Mouse (Mus musculus) liver, embryonic 14 days (tissue): ENCODE data around the gene Gad2. TPM values are rescaled to one million over a fixed set of nuclear protein-coding genes. Genes with fewer than 3 reads are reported as not detected.

Source experiments
- polyA plus RNA-seq: library from polyadenylated mRNA; depleted of rRNA; stranded (reverse); fragments of >200 nt; gene quantifications from 2 replicates; pipeline ENCODE4 v1.2.3, GENCODE M21; 2012; rRNA removed

The Gad2 gene
- polyA plus RNA-seq: 0.01 TPM in 1 of 2 replicates, not detected in the other

DNA sequence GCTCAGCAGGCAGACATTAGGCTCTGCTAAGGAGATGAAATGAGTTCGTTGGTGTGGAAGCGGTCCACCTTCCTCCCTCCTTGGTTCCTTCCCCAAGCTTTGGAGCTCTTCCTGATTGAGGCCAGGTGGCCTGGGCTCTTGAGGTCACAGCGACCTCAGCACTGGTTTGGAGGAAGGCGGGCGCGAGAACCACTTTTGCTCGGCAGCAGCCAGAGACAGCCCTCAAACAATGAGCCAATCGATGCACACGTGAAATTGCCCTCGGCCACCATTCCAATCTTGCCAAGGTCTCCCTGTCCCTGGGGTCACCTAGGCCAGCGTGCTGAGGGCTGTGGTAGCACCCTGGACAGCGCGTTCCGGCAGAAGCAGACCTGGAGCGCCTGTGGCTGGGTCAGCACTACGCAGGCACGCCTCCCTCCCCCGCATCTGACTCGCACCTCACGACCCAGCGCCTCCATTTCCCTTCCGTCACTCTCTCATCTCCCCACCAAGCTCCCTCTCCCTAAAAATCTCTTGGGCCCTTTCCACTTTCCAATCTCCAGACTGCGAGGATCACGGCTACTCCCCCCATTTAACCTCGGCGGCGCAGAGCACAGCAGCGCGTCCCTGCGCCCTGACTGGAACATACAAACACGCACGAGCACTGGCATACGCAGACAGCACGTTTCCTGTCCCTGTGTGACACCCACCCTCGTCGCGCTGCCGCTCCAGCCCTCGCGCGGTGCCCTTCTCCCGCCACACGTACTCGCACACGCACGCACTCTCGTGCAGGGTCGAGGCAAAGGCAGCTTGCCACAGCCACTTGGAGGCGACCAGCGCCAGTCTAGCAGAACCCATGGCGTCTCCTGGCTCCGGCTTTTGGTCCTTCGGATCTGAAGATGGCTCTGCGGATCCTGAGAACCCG, at the start of gene Gad2:
Gene Gad2 (plus strand): TSS at position 378 of the 904 bp plus-strand sequence.

Other genes starting within 250 kb of the Gad2 start
- 6.1 and 8.5 TPM in 2 replicates for gene Apbb1ip, start 151.9 kb downstream of the Gad2 start, polyA plus RNA-seq